Mouse (Mus musculus) megakaryocyte, embryonic 14.5 days (primary cell): ENCODE measurements around the gene Irx3.

Experiments
- FLI1 ChIP-seq: IDR thresholded peaks from 2 replicates; pipeline ENCODE4 v1.6.1; 2012; ENCODE audit warnings: low read length, inconsistent platforms, mixed read lengths
- GATA1 ChIP-seq: IDR thresholded peaks from 3 replicates; pipeline ENCODE4 v1.6.1; 2012; ENCODE audit warnings: mixed read lengths, low read length, inconsistent platforms, borderline replicate concordance

GRCm38 (mm10) chr8:91849529-91849928, 47.7 kb upstream of the Irx3 start:
- TF ChIP-seq GATA1 (no peak), FLI1 (no peak)
